Mouse (Mus musculus): ENCODE measurements around the gene Tmem270.

- TF ChIP-seq CTCF (IDR thresholded peaks at IDR 0.05) (no peak), POLR2A (IDR thresholded peaks at IDR 0.05; ENCODE audit: insufficient read depth, low read depth, low read length) (no peak)
Observed at GRCm38 (mm10) chr5:134933281-134933680, 26.7 kb upstream of the Tmem270 start.

All from heart, adult 2 months (tissue).